ENCODE assay signal across 12 mouse cellular contexts in the genomic region with DNA sequence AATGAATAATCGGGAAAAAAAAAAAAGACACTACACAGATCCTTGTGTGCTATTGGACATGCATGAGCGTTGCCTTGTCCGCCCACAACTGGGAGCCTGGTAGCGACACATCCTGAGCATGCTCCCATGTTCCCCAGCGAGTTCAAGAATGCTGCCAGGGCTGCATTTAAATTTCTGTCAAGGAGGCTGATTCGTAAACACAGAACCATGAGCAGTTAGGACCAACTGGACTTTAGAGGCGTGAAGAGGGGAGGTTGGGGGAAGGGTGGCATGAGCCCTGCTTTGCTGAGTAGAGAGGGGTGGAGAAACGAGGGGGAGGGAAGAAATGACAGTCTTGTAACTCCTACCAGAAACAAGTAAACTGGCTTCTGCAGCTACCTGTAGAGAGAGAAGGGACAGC.
DNase-seq lines count a peak whose midpoint lies in the region; ATAC-seq lines count a peak whose summit lies in the region.
"Had no signal": no experiment of that assay in that cellular context is flagged by ENCODE, and none has a peak within 500 bp of the region (broad histone marks: within the 10 kb centered on the region; RNA-seq: fewer than 3 reads in every experiment).

No protein-coding gene starts in this region.

- H3K9ac ChIP-seq in heart, embryonic 14.5 days (ENCODE audit: low read length), result no peak overlapping the region
- no peak overlapping the region for H3K9ac ChIP-seq in kidney, embryonic 14.5 days (ENCODE audit: low read depth, low read length)
- H3K9ac ChIP-seq: liver, embryonic 14.5 days; stomach, embryonic 15.5 days had no signal

- H3K4me1 ChIP-seq in heart, embryonic 14.5 days (ENCODE audit: control insufficient read depth in 2 of 2, insufficient read depth in 2 of 2, low read length in 2 of 2), result peaks cover 3 to 10% of the 10 kb centered on the region in 2 experiments; a peak in 3 of 4 replicates
- H3K4me1 ChIP-seq in kidney, embryonic 14.5 days (ENCODE audit: control insufficient read depth, insufficient read depth, low read length), result peaks cover 15% of the 10 kb centered on the region; the same call in 1 of the 2 replicates
- H3K4me1 ChIP-seq: stomach, embryonic 15.5 days had no signal

- H3K4me2 ChIP-seq in heart, embryonic 14.5 days (ENCODE audit: low read length), result peak overlapping the region; percentile 52
- peak overlapping the region; percentile 25; the same call in 1 of the 2 replicates for H3K4me2 ChIP-seq in kidney, embryonic 14.5 days (replicated peaks; ENCODE audit: low read depth, low read length)

- no peak for ATAC-seq in heart, embryonic 14.5 days (ENCODE audit: insufficient number of reproducible peaks, insufficient read depth, low FRiP score, low read depth)
- no peak for ATAC-seq in kidney, embryonic 14.5 days (ENCODE audit: low FRiP score, low TSS enrichment)
- ATAC-seq: intestine, embryonic 16.5 days had no signal

- 29% methylated on average over 8 of the region's 8 CpGs for WGBS in heart, embryonic 14.5 days
- WGBS in kidney, embryonic 14.5 days, result 27% methylated on average over 8 of the region's 8 CpGs

- H3K27me3 ChIP-seq in heart, embryonic 14.5 days (ENCODE audit: control insufficient read depth, insufficient read depth, low read length), result peaks cover 30% of the 10 kb centered on the region
- peaks cover 40% of the 10 kb centered on the region for H3K27me3 ChIP-seq in kidney, embryonic 14.5 days (ENCODE audit: control insufficient read depth, insufficient read depth, low read length)

- no peak for DNase-seq in heart, adult 18-20 months
- peak; percentile 16 for DNase-seq in embryo, embryonic 11.5 days (ENCODE audit: low read depth, low spot score)
- DNase-seq in mesoderm, embryonic 11.5 days (ENCODE audit: low read depth, low spot score), result peak; percentile 24
- DNase-seq in thymus, postnatal 0 days (ENCODE audit: low spot score), result no peak
- no peak for DNase-seq in thymus, postnatal 4 days
- DNase-seq in cerebellum, adult 8-10 months, result no peak

- 0 out of 4 replicates have a peak overlapping the region, but pooled peaks of 1 of the 2 experiments have one; percentile 10 for H3K4me3 ChIP-seq in heart, embryonic 14.5 days (ENCODE audit: control insufficient read depth in 1 of 2, insufficient read depth in 1 of 2, low read depth in 1 of 2, low read length in 2 of 2)
- H3K4me3 ChIP-seq in kidney, embryonic 14.5 days (ENCODE audit: low read length), result no peak overlapping the region; the same call in 1 of the 2 replicates
- H3K4me3 ChIP-seq: erythroblast, embryonic 14.5 days; stomach, embryonic 15.5 days had no signal

- peaks cover 4% of the 10 kb centered on the region; the same call in 1 of the 2 replicates for H3K9me3 ChIP-seq in heart, embryonic 14.5 days (ENCODE audit: control insufficient read depth, low read length)
- H3K9me3 ChIP-seq in kidney, embryonic 14.5 days (ENCODE audit: control insufficient read depth, low read length), result peaks cover 4% of the 10 kb centered on the region; the same call in 1 of the 2 replicates
- H3K9me3 ChIP-seq: stomach, embryonic 15.5 days had no signal

- no peak overlapping the region for H3K27ac ChIP-seq in heart, embryonic 14.5 days (replicated peaks in 1 of 2; ENCODE audit: control insufficient read depth in 1 of 2, insufficient read depth in 1 of 2, low read depth in 2 of 2, low read length in 2 of 2)
- no peak overlapping the region for H3K27ac ChIP-seq in kidney, embryonic 14.5 days (ENCODE audit: low read depth, low read length)
- H3K27ac ChIP-seq: liver, embryonic 14.5 days; stomach, embryonic 15.5 days had no signal

- no peaks in the 10 kb centered on the region for H3K36me3 ChIP-seq in heart, embryonic 14.5 days (ENCODE audit: control insufficient read depth, insufficient read depth, low read length)
- no peaks in the 10 kb centered on the region for H3K36me3 ChIP-seq in kidney, embryonic 14.5 days (ENCODE audit: control insufficient read depth, insufficient read depth, low read length)
- H3K36me3 ChIP-seq: stomach, embryonic 15.5 days had no signal

Comparison
In these comparisons a context has a peak if more than half of its experiments do, and no peak if none do; other contexts are left out.
1. DNase-seq: peak in embryo, embryonic 11.5 days (single experiment) and mesoderm, embryonic 11.5 days (single experiment); none in heart, adult 18-20 months (0 of 2), thymus, postnatal 0 days (single experiment), thymus, postnatal 4 days (single experiment) and cerebellum, adult 8-10 months (single experiment).